10 mouse cellular contexts compared by ENCODE assay signal in genomic region chr5:32413083-32413482, GRCm38 (mm10). TPM values are rescaled to one million over a fixed set of nuclear protein-coding genes. Genes with fewer than 3 reads are reported as not detected.
A peak's percentile ranks its signal among the peaks of the same experiment; 100 is the strongest.
DNase-seq lines count a peak whose midpoint lies in the region; ATAC-seq and TF ChIP-seq lines count a peak whose summit lies in the region.
"Had no signal": no experiment of that assay in that cellular context is flagged by ENCODE, and none has a peak within 500 bp of the region (broad histone marks: within the 10 kb centered on the region; RNA-seq: fewer than 3 reads in every experiment).

No protein-coding gene starts in this region.

- intact Hi-C loops in left cerebral cortex, adult 2 months (cut with DNase I): no loop called here

- no peak overlapping the region for H3K9ac ChIP-seq in forebrain, embryonic 11.5 days (ENCODE audit: low read length)
- no peak overlapping the region for H3K9ac ChIP-seq in lung, embryonic 14.5 days
- no peak overlapping the region for H3K9ac ChIP-seq in heart, postnatal 0 days (replicated peaks; ENCODE audit: low read depth, low read length)
- H3K9ac ChIP-seq: midbrain, embryonic 12.5 days had no signal

- no peak for TF ChIP-seq CTCF in lung, embryonic 14.5 days (IDR thresholded peaks at IDR 0.05; ENCODE audit: low read depth)
- TF ChIP-seq CTCF in heart, postnatal 0 days (IDR thresholded peaks at IDR 0.05; ENCODE audit: low read depth): no peak
- TF ChIP-seq CTCF in left cerebral cortex, adult 2 months (IDR thresholded peaks at IDR 0.05): no peak

- ATAC-seq in forebrain, embryonic 11.5 days (replicated peaks; ENCODE audit: low FRiP score): no peak
- ATAC-seq in lung, embryonic 14.5 days (ENCODE audit: insufficient read depth): no peak
- ATAC-seq in heart, postnatal 0 days (ENCODE audit: insufficient read depth, low read depth): no peak
- ATAC-seq in erythroblast, adult 5-6 weeks (replicated peaks; ENCODE audit: low FRiP score, poor library complexity, severe bottlenecking): no peak

- H3K4me2 ChIP-seq in forebrain, embryonic 11.5 days (ENCODE audit: low read depth, low read length, severe bottlenecking): no peak overlapping the region
- no peak overlapping the region for H3K4me2 ChIP-seq in lung, embryonic 14.5 days
- no peak overlapping the region for H3K4me2 ChIP-seq in heart, postnatal 0 days (ENCODE audit: low read depth, low read length)
- H3K4me2 ChIP-seq: midbrain, embryonic 12.5 days had no signal

- no peak for TF ChIP-seq EP300 in heart, postnatal 0 days (IDR thresholded peaks at IDR 0.05; ENCODE audit: low read depth)

- no peaks in the 10 kb centered on the region for H3K36me3 ChIP-seq in forebrain, embryonic 10.5 days (replicated peaks)
- no peaks in the 10 kb centered on the region for H3K36me3 ChIP-seq in forebrain, embryonic 11.5 days (ENCODE audit: control insufficient read depth, insufficient read depth, low read length)
- no peaks in the 10 kb centered on the region for H3K36me3 ChIP-seq in lung, embryonic 14.5 days (ENCODE audit: insufficient read depth)
- no peaks in the 10 kb centered on the region for H3K36me3 ChIP-seq in heart, postnatal 0 days (replicated peaks; ENCODE audit: control insufficient read depth, insufficient read depth, low read length)
- H3K36me3 ChIP-seq: midbrain, embryonic 12.5 days had no signal

- WGBS in forebrain, embryonic 10.5 days: 70% methylated on average over 2 of the region's 2 CpGs
- 77% methylated on average over 2 of the region's 2 CpGs for WGBS in forebrain, embryonic 11.5 days
- WGBS in lung, embryonic 14.5 days: 76% methylated on average over 2 of the region's 2 CpGs
- 64% methylated on average over 2 of the region's 2 CpGs for WGBS in heart, postnatal 0 days

- no peak for DNase-seq in forebrain, embryonic 10.5 days (ENCODE audit: extremely low spot score, low spot score)
- no peak for DNase-seq in forebrain, embryonic 11.5 days (ENCODE audit: low spot score)
- DNase-seq in lung, embryonic 14.5 days: peak; percentile 23
- DNase-seq in lung, postnatal 36 days: no peak
- DNase-seq in heart, postnatal 0 days (ENCODE audit: low spot score): peak; percentile 42
- peak; percentile 33 for DNase-seq in skeletal muscle tissue, adult 2 months (ENCODE audit: low read depth, low spot score)
- DNase-seq in left cerebral cortex, adult 2 months (ENCODE audit: extremely low spot score in 1 of 2, low spot score in 2 of 2): no peak
- DNase-seq: layer of hippocampus, postnatal 36 days had no signal

- no peaks in the 10 kb centered on the region for H3K9me3 ChIP-seq in forebrain, embryonic 10.5 days
- no peaks in the 10 kb centered on the region for H3K9me3 ChIP-seq in forebrain, embryonic 11.5 days (ENCODE audit: control insufficient read depth, low read length)
- H3K9me3 ChIP-seq in lung, embryonic 14.5 days (ENCODE audit: low read depth, low read length): no peaks in the 10 kb centered on the region
- no peaks in the 10 kb centered on the region for H3K9me3 ChIP-seq in heart, postnatal 0 days (replicated peaks; ENCODE audit: control insufficient read depth, low read length)
- H3K9me3 ChIP-seq: midbrain, embryonic 12.5 days had no signal

- H3K4me3 ChIP-seq in forebrain, embryonic 10.5 days: no peak overlapping the region
- H3K4me3 ChIP-seq in forebrain, embryonic 11.5 days (ENCODE audit: low read depth, low read length): no peak overlapping the region
- H3K4me3 ChIP-seq in lung, embryonic 14.5 days (ENCODE audit: low read depth, low read length): no peak overlapping the region
- no peak overlapping the region for H3K4me3 ChIP-seq in heart, postnatal 0 days (ENCODE audit: low read depth, low read length)
- no peak overlapping the region for H3K4me3 ChIP-seq in left cerebral cortex, adult 2 months
- H3K4me3 ChIP-seq: midbrain, embryonic 12.5 days had no signal

- H3K27me3 ChIP-seq in forebrain, embryonic 10.5 days (ENCODE audit: poor library complexity, severe bottlenecking): no peaks in the 10 kb centered on the region
- H3K27me3 ChIP-seq in forebrain, embryonic 11.5 days (ENCODE audit: control insufficient read depth, insufficient read depth, low read length): no peaks in the 10 kb centered on the region
- H3K27me3 ChIP-seq in lung, embryonic 14.5 days (ENCODE audit: insufficient read depth, low read length): no peaks in the 10 kb centered on the region
- H3K27me3 ChIP-seq in heart, postnatal 0 days (ENCODE audit: control insufficient read depth, insufficient read depth, low read length): no peaks in the 10 kb centered on the region
- H3K27me3 ChIP-seq: midbrain, embryonic 12.5 days had no signal

- H3K4me1 ChIP-seq in forebrain, embryonic 10.5 days: peaks cover 20% of the 10 kb centered on the region
- H3K4me1 ChIP-seq in forebrain, embryonic 11.5 days (replicated peaks; ENCODE audit: control insufficient read depth, insufficient read depth, low read length): no peaks in the 10 kb centered on the region
- peaks cover 12% of the 10 kb centered on the region for H3K4me1 ChIP-seq in lung, embryonic 14.5 days (ENCODE audit: insufficient read depth)
- peaks cover 67% of the 10 kb centered on the region for H3K4me1 ChIP-seq in heart, postnatal 0 days (ENCODE audit: control insufficient read depth, insufficient read depth)

- peak overlapping the region; percentile 64 for H3K27ac ChIP-seq in forebrain, embryonic 10.5 days
- no peak overlapping the region for H3K27ac ChIP-seq in forebrain, embryonic 11.5 days (ENCODE audit: low read depth, low read length)
- H3K27ac ChIP-seq in lung, embryonic 14.5 days (ENCODE audit: low read depth): peak overlapping the region; percentile 25; the same call in 1 of the 2 replicates
- H3K27ac ChIP-seq in heart, postnatal 0 days (ENCODE audit: low read depth): peak overlapping the region; percentile 87
- H3K27ac ChIP-seq in left cerebral cortex, adult 2 months: no peak overlapping the region
- H3K27ac ChIP-seq: midbrain, embryonic 12.5 days had no signal

RNA-seq across cellular contexts. Expression of gene Ppp1cb, which starts 45.6 kb away (rescaled TPM):
- 214 and 230 TPM in 2 replicates for polyA plus RNA-seq in forebrain, embryonic 10.5 days (2016; fragmentation: Nextera tagmentation; extraction: Ambion mirVana)
- 204 and 220 TPM in 2 replicates for polyA plus RNA-seq in forebrain, embryonic 11.5 days (2014; fragmentation: Nextera tagmentation; extraction: Ambion mirVana)
- 201 and 215 TPM in 2 replicates for polyA plus RNA-seq in lung, embryonic 14.5 days (2014; fragmentation: Nextera tagmentation; extraction: Ambion mirVana)
- total RNA-seq in heart, postnatal 0 days (2014; rRNA removed; ENCODE audit: low replicate concordance): 155 and 171 TPM in 2 replicates
- polyA plus RNA-seq in heart, postnatal 0 days (2015; fragmentation: Nextera tagmentation; extraction: Ambion mirVana): 278 and 287 TPM in 2 replicates
- total RNA-seq in erythroblast, adult 5-6 weeks (2015; ENCODE audit: low replicate concordance): 473 and 522 TPM in 2 replicates
- 929 and 957 TPM in 2 replicates for total RNA-seq in erythroblast, adult 5-6 weeks (2017; ENCODE audit: low replicate concordance)
- 100 to 1,000 TPM; 364 to 413 TPM for total RNA-seq in left cerebral cortex, adult 2 months (2021)

Comparison
In these comparisons a context has a peak if more than half of its experiments do, and no peak if none do; other contexts are left out.
1. DNase-seq: peak in lung, embryonic 14.5 days (single experiment), heart, postnatal 0 days (single experiment) and skeletal muscle tissue, adult 2 months (single experiment); none in forebrain, embryonic 10.5 days (single experiment), forebrain, embryonic 11.5 days (single experiment), lung, postnatal 36 days (single experiment) and left cerebral cortex, adult 2 months (0 of 2).
2. H3K27ac ChIP-seq: peak in forebrain, embryonic 10.5 days (single experiment), lung, embryonic 14.5 days (single experiment) and heart, postnatal 0 days (single experiment); none in forebrain, embryonic 11.5 days (single experiment) and left cerebral cortex, adult 2 months (single experiment).